Mouse (Mus musculus) T-helper 2 cell (primary cell): ENCODE data around the gene Gja1.

Source experiments
- in situ Hi-C: fragments of 300-600 bp; cut with MboI, MseI; formaldehyde crosslinking; loops from one replicate; pipeline ENCODE4 v1.15.1; 2025; ENCODE audit warnings: high pct_unique_total_duplicates

The Gja1 gene

GRCm38 (mm10) chr10:56415894-56416570 lies 38.9 kb downstream of the Gja1 start:
- in situ Hi-C loops: no loop called here

GRCm38 (mm10) chr10:56422518-56422917 lies 45.4 kb downstream of the Gja1 start:
- in situ Hi-C loops: no loop called here

- in situ Hi-C loops: no loop called here
Measured at GRCm38 (mm10) chr10:56425016-56425798, 48.1 kb downstream of the Gja1 start.

- in situ Hi-C loops: no loop called here
Measured at GRCm38 (mm10) chr10:56426369-56426768, 49.2 kb downstream of the Gja1 start.

GRCm38 (mm10) chr10:56427382-56427781 lies 50.3 kb downstream of the Gja1 start:
- in situ Hi-C loops: no loop called here

GRCm38 (mm10) chr10:56427827-56428226 lies 50.7 kb downstream of the Gja1 start:
- in situ Hi-C loops: no loop called here

GRCm38 (mm10) chr10:56429011-56429410 lies 51.9 kb downstream of the Gja1 start:
- in situ Hi-C loops: no loop called here

GRCm38 (mm10) chr10:56431600-56432389 lies 54.7 kb downstream of the Gja1 start:
- in situ Hi-C loops: no loop called here

- in situ Hi-C loops: no loop called here
Measured at GRCm38 (mm10) chr10:56432390-56432709, 55.2 kb downstream of the Gja1 start.

GRCm38 (mm10) chr10:56437290-56437689 lies 60.2 kb downstream of the Gja1 start:
- in situ Hi-C loops: no loop called here

GRCm38 (mm10) chr10:56439638-56440037 lies 62.5 kb downstream of the Gja1 start:
- in situ Hi-C loops: no loop called here

- in situ Hi-C loops: no loop called here
Measured at GRCm38 (mm10) chr10:56444457-56444856, 67.3 kb downstream of the Gja1 start.

- in situ Hi-C loops: no loop called here
Measured at GRCm38 (mm10) chr10:56449030-56449429, 71.9 kb downstream of the Gja1 start.
